Mouse (Mus musculus) kidney, postnatal 10 days (tissue): ENCODE measurements around the gene Axl.
A peak's percentile ranks its signal among the peaks of the same experiment; 100 is the strongest.

ENCODE experiments used
- DNase-seq: peaks from one replicate; pipeline ENCODE4 v3.0.0; 2021; ENCODE audit warnings: mixed read lengths

Axl gene

DNA sequence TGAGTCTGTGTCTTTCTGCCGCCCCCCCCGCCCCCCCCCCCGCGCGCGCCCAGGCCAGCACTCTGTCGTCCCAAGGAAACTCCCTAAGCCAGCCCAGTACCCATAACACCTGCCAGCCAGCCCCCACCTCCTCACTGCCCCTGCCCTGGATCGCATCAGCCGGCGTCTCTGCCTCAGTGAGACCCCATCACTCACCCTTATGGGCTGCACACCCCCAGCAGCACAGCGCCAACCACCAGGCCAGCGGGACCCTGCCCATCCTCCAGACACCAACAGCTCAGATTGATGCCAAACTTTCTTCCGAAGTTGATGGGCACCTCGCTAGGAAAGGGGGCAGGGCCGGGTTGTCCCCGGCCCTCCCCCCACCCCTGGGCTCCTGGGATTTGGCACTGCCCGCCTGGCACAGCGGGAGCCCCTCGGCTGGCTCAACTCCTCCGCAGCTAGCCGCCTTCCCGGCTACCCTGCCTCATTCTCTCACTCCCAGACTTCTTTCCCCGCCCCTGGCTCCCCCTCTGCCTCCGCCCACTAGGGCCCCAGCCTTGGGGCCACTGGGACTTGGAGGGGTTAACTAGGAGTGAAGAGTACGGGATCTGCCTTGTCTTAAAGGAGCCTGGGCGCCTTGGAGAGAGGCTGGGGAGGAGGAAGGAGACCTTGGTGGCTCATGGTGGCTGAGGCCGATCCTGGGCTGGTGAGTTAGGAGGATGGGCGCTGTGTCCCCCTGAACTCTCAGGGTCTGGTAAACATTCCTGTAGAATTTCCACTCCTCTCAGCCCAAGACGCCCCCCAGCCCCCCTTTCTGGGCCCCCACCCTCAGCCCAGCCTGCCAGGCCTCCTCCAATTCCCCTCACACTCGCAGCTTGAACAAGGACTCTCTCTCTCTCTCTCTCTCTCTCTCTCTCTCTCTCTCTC lies at the start of gene Axl:
Gene Axl, minus strand, starts transcription at position 486 of the 909 bp plus-strand sequence.
- peak; percentile 86 for DNase-seq

DNA sequence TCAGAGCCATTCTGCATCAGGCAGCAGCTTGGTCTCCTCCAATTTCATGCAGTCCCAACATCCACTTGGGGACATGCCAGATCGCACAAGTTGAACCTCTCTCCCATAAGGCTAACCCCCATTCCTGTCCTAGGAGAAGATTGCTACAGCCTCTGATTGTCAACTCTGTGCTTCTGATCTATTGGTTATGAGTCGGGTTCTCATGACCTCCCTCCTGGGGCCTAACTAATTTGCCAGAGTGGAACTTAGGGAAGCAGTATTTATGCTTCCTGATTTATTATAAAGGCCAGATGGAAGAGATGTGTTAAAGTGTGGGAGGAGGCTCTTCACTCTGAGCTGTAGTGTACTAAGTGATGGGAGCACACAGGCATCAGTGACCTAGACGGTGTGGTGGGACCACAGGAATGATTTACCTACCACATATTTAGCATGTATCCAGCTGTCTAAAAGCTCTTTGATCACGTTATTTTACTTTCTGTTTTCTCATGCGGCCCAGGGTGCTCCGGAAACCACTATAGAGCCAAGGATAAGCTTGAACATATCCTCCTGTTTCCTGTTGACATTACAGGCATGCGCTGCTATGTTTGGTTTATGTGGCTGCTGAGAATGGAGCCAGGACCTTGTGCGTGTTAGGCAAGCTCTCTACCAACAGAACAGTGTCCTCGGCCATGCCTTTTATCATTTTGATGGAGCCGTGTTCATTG lies 46.8 kb upstream of the Axl start:
- DNase-seq: peak; percentile 86

DNA sequence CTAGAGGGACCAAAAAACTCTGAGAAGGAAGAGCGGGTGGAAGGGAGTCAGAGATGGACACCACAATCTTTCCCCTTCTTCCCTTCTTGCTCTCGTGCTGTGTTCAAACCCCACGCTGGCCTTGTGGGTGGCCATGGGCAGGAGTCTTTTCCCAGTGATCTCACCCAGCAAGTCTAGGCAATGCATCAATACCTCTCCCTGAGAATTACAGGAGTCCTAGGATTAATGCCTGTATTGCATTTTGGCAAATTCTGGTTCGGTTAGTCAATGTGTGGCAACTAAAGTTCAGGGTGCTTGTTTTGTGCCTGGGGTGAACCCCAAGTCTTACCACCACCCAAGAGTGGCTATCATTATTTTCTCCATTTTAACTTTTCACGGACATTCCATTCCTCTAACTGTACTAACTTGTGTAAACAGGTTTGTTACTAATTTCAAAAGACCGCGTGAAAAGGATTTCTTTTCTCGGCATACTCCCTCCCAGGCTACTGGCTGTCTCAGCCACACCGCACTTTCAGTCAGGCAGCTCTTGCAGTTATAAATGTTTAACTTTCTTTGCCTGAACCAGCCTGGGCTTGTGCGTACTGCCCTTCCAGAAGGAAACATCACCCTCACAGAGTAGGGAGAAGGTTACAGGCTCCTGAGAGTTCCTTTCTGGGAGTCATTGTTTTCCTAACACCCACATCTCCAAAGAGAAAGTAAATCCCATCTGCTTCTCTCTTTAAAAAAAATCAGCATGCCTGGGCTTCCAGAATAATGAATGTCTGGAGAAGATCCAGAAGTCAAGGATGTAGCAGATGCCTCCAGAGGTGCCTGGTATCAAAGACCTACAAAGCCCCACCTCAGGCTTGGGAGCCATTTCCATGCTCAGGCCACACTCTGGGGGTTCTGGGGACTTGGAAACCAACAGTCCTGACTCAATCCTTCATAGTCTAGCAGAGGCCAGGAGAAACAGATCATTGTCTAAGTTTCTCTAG lies 43.3 kb upstream of the Axl start:
- DNase-seq: peak; percentile 63

DNA sequence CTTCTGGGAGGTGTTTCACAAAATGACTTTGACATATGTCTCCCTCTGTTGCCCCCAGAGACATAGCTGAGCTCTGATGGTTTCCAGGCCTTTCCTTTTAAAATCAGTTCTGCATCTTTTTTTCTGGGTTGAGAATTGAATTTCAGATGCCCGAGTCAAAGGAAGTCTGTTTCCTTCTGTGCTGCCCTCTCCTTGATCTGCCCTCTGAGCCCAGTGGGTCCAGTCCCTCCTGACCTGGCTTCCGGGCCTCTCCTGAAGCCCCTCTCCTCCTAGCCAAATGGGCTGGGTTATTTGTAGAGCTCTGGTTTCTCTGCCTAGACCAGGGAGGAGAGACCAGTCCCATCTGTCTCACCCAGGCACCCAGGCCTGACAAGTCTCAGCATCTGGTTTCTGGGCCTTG lies 41.7 kb upstream of the Axl start:
- DNase-seq: no peak

DNA sequence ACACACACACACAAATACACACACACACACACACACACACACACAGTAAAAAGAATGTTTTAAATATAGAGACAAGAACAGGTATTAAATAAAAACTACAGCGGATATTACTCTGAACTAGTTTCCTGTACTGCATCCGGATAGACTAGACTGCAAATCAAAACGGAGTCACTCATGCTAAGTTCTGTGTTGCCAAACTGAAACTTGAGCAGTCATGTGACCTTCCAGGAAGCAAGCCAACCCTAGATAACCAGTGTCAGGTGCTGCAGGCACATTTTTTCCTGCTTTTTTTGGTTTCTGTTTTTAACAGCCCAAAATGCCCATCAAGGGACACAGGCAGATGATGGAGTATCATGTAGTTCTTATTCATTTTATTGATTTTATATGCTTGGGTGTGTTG lies 38.7 kb upstream of the Axl start:
- DNase-seq: peak; percentile 76

DNA sequence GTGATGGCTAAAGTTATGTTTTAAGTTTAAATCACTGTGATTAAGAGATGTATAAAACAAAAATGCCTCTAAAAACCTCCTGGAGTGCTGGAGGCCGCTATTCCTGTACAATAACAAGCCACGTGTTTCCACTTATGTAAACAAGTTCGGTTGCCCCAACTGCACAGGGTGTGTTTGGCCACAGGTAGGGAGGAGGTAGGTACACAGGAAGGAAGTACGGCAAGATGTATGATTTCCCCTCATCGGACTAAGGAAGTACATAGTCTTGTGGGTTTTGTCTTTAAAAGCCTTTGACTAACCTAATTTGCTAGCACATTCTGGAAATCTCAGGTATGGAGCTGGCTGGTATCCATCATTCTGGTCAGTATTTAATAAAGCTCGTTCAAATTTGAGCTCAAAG lies 37.5 kb upstream of the Axl start:
- no peak for DNase-seq

DNA sequence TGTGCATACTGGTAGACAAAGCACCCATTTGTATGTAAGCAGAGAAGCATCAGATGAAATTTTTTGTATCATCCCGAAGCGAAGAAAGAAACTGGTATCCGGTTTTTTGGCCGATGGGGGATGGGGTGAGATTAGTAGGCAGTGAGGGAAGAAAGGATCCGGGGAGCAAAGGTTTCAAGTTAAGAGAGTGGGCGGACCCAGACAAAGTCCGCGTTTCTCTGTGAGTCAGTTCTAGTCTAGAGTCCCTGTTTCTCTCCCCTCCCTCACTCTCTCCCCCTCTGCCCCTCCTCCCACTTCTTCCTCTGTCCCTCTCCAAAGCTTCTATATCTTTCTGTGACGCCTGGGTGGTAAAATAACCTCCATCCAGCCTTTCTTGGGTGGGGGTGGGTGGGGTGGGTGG lies 36.5 kb upstream of the Axl start:
- peak; percentile 59 for DNase-seq

DNA sequence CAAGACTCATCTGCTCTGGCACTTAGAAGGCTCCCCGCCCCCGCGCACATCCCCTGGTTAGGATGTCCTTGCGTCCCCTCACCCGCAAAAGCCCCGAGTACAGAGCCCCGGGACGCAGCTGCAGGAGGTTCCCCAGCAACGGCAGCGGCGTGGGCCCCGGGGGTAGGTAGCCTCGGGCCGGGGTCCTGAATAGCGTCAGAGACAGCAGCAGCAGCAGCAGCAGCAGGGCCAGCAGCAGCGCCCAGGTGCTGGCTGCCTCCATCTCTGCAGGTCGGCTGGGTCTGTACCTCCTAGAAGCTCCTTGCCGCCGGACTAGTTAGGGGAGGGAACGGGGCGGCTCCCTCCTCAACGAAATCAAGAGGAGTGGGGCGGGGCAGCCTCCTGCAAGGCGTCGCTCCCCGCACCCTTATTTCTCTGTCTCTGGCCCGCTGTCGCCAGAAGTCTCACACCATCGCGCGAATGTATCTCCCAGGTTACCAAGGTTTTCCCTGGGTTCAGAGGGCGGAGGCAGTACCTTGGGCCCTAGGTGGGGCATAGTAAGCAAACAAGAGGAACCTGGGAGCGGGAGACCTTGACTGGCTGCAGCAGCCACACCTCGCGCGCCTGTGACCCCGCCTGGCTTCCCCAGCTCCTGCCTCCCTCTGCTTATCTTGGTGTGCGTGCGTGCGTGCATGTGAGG lies 27.9 kb upstream of the Axl start, which contains the start of gene Cyp2s1:
Gene Cyp2s1, minus strand, starts transcription at position 673 of the 679 bp plus-strand sequence.
- DNase-seq: peak; percentile 79

DNA sequence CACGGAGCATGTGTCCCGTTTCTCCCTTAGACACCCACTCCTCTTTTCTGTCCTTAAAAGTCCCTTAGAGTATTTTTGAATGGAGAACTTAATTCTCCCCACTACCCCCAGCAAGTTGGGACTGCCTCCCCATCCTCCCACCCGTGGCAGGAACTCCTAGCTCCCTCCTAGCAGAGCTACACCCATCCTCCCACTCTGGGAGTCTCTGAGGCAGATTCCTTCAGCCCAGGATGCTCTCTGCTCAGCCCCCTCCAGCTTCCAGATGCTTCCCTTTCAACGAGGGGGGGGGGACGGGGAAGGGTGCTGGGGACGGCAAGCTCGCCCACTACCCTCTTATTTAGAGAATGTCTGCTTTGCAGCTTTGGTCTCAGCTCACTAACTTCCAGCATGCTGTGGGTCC lies 27.1 kb upstream of the Axl start:
- DNase-seq: no peak

DNA sequence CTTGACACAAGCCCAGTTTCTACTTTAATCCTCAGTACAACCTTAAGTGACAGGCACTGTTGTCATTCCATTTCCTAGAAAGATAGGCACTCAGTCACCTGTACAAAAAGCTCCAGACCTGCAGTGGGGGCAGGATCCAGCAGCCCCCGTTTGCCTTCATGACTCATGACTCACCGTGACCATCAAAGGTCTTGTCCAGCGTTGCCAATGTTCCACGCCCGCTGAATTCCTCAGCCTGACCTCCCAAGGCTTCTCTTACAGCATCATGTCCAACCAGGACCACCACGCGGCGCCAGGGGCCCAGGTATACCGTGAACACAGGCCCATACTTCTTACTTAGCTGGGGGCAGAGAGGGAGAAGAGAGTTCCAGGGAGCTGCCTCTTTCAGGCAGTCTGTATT lies 26.2 kb upstream of the Axl start:
- DNase-seq: no peak

DNA sequence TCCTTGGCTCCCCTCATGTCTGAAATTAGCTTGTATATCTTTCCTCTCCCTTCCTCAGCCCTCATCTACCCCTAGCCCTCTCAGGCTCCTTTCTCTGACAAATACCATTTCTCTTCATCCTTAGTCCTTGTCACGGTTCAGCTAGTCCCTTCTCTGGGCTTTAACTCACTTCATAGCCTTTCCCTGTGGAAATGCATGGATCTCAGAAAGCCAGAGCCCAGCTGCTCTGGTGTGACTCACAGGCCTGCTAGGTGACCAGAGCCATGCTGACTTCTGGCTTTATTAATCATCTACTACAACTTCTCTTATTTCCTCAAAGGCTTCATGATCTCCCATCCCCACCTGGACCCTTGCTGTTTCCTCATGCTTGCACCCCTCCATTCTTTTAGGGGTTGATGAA lies 23.7 kb upstream of the Axl start:
- no peak for DNase-seq

DNA sequence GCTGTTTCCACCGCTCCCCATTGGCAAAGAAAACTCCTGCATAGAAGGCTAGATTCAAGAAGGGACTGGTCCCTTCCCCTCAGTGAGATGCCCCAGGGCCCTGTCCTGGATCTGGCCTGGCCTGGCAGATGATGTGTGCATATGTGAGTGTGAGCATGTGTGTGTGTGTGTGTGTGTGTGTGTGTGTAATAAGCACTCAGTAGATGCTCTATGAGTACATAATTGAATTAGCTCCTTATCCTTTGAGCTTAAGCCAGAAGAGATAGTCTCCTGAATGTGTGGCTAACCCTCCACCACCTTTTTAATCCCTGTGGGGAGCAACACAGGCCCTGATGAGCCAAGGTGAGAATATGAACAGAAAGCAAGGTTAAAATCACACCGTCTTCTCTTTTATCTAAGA lies 23.2 kb upstream of the Axl start:
- DNase-seq: no peak

DNA sequence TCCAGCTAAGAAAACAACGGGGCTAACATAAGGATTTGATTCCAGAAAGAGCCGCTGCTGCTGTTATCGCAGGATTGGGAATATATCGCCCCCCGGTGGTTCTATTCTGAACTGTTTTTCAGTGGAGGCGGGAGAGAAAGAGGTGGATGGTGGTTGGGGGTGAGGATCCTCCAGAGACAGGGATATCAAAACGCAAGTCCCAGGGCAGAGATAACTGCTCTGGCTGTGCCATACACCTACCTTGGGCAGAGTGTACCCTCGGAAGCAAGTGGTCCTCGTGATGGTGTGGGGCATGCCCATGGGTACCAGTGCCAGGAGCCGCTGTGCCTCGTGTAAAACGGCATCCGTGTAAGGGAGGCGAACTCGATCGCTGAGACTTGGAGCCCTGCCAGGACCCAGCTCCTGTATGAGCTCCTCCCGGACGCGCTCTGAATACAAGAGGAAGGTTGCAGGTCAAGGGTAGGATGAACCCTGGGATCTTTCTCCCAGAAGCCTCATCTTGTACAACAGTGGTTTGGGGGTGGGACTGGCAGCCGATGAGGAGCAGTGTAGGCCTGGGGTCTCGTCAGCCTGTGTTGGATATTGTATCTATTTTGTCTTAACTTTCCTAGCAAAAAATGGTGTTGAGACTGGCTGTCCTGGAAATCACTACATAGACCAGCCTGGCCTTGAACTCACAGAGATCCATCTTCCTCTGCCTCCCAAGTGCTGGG lies 17.3 kb upstream of the Axl start:
- DNase-seq: peak; percentile 85

DNA sequence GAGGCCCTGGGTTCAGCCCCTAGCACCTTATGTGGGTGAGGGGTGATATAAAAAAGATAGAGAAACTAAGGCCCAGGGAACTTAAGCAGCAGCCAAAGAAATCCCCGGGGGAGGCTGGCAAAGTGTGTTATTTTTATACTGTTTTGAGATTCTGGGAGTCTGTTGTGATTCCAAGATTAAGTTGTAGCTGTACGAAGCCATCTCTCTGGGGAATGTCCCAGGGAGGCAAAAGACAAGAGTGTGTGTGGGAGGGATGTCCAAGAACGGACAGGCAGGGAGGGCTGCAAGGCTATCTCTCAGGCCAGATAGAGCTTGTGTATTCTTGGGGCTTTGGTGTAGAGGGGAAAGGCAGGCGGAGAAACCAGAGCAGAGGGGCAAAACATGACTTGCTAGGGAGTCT lies 16.3 kb upstream of the Axl start:
- DNase-seq: no peak

DNA sequence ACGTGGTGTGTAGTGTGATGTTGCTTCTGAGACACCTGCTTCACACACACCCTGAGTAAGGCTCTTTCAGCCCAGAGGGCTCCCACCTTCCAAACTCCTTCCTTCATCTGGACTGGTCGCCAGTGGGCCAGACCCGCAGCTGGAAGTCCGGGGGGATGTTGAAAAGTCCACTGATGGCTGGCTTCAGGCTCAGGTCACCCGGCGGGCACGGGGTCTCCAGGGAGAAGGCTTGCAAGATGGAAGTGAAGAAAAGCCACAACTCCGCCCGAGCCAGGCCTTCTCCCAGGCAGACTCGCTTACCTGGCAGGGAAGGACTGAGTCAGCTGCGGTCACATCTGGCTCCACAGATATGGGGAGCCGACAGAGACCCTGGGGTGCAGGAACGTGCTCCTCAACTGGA lies 15.0 kb upstream of the Axl start:
- no peak for DNase-seq

DNA sequence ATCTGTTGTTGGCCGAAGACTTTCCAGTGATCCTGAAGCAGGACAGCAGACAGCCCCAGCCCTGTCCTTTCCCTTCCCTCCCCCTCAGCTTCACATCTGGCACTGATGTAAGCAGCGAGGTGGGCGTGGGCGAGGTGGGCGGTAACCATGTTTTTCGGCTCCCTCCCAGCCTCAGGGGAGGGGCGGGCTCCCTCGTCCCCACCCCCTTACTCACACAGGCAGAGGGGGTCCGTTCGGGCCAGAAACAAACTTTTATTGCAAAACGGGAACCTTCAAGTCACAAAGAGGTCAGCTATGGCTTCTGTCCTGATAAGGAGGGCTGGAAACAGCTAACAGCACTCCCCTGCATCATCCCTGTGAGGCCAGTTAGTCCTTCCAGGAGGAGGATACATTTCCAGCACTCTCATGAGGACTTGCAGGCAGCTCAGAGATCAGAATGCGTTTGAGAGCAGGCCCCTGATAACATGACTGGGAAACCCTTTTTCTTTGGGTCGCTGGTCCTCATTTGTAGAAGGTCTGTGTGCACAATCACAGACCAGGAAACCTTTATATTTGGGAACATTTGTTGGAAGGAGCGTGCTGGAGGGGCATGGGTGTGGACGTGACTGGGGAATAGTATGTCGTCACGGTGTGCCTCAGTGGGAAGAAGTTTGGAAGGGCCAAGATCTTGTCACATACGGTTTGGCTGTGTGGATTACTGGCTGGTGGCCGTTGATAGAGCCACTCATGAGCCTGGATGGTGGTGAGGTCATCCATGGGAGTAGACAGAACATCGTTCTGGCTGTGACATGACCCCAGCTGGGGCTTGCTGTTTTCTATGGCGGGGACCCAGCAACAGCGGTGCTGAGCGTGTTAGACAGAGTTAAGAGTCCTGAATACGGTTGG lies 14.0 kb upstream of the Axl start:
- peak; percentile 89 for DNase-seq

DNA sequence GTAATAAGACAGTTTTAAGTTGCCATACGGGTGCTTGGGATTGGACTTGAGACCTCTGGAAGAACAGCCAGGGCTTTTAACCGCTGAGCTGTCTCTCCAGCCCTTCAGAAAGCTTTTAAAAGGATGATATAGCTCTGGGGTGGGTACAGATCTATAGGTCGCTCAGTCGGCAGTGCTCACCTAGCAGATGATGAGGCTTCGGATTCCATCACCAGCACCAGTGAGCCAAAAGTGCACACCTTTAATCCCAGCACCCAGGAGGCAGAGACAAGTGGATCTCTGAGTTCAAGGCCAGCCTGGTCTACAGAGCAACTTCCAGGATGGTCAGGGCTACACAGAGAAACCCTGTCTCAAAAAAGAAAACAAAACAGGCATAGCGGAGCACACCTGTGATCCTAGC lies 12.5 kb upstream of the Axl start:
- no peak for DNase-seq

DNA sequence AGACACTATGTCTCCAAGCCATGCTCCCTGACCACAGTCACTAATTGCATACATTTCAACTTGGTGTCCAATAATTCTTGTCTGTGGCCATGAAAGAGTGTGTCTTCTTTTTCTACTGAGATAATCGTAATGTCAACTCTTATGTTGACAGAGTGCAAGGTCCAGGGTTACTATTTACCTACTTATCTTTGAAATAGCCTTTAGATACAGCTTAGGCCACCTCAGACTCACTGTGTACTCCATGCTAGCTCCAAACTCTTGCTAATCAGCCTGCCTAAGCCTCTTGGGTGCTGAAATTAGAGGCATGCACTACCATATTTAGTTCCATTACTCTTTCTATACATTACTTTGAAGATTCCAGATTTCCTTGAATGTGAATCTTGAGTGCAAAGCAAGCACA lies 10.9 kb upstream of the Axl start:
- no peak for DNase-seq

DNA sequence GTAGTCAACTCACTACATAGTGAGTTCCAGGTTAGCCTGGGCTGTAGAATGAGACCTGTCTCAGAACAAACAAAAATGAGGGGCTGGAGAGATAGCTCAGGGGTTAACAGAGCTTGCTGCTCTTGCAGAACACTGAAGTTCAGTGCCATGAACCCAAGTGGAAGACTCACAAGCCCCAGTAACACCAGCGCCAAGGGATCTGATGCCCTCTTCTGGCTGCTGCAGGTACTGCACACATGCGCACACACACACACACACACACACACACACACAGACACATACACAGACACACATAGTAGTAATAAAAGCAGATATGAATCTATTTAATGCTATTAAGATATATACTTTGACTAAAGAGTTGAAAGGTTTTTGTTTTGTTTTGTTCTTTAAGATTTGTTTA lies 10.0 kb upstream of the Axl start:
- no peak for DNase-seq

DNA sequence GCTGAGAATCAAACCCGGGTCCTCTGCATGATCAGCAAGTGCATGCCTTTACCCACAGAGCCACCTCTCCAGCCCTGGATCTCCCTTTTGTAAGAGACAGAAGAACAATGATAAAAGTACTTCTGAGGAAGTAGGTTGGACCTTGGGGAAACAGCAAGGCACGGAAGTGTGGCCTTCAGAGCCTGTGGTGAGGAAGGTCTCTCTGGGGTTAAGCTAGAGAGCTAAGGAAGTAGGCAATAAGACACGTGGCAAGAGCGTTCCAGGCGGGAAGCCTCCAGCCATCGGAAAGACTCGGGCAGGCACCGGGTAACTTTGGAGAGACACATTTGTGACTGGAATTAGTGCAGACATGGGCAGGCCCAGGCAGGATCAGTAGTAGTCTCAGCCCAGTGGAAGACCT lies 6.3 kb upstream of the Axl start:
- no peak for DNase-seq

DNA sequence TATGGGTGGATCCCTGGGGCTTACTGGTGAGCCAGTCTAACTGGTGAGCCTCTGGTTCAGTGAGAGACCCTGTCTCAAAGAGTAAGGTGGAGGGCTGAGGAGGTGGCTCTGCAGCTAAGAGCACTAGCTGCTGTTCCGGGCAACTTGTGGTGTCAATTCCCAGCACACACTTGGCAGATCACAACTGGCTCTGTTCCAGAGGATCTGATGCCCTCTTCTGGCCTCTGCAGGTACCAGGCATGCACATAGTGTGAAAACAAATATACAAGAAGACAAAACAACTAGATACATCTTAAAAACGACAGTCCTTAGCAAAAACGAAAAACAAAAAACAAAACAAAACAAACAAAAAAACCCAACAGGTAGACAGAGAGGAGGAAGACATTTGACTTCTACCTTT lies 5.2 kb upstream of the Axl start:
- peak; percentile 68 for DNase-seq
